Mouse (Mus musculus): Measurements from ENCODE around the gene Ribc2. TPM values are rescaled to one million over a fixed set of nuclear protein-coding genes. Genes with fewer than 3 reads are reported as not detected.

Gene Ribc2
- not detected in 2 replicates for polyA plus RNA-seq (2012; rRNA removed; ENCODE audit: low replicate concordance)

GRCm38 (mm10) chr15:85131275-85132192, at the start of gene Ribc2, which contains the start of gene Smc1b:
TSS of gene Ribc2 (plus strand) at chr15:85132078.
TSS of gene Smc1b (minus strand) at chr15:85131964.

Other genes starting within 250 kb of the Ribc2 start
- 0.22 and 0.50 TPM in 2 replicates for gene Gm29666, start 212.0 kb upstream of the Ribc2 start, polyA plus RNA-seq (2012; rRNA removed; ENCODE audit: low replicate concordance)
- gene Nup50, start 208.7 kb upstream of the Ribc2 start, polyA plus RNA-seq (2012; rRNA removed; ENCODE audit: low replicate concordance): 6.8 TPM in 2 replicates
- gene 5031439G07Rik, start 143.5 kb upstream of the Ribc2 start, polyA plus RNA-seq (2012; rRNA removed; ENCODE audit: low replicate concordance): 33.1 and 34.4 TPM in 2 replicates
- 11.5 and 25.0 TPM in 2 replicates for gene Upk3a, start 114.9 kb upstream of the Ribc2 start, polyA plus RNA-seq (2012; rRNA removed; ENCODE audit: low replicate concordance)
- gene Fam118a, start 103.1 kb upstream of the Ribc2 start, polyA plus RNA-seq (2012; rRNA removed; ENCODE audit: low replicate concordance): 7.5 and 9.8 TPM in 2 replicates
- not detected in 2 replicates for gene Smc1b, start 114 bp upstream of the Ribc2 start, polyA plus RNA-seq (2012; rRNA removed; ENCODE audit: low replicate concordance)
- gene Fbln1, start 73.9 kb downstream of the Ribc2 start, polyA plus RNA-seq (2012; rRNA removed; ENCODE audit: low replicate concordance): 68.0 and 82.3 TPM in 2 replicates
- gene Atxn10, start 204.2 kb downstream of the Ribc2 start, polyA plus RNA-seq (2012; rRNA removed; ENCODE audit: low replicate concordance): 85.8 and 137 TPM in 2 replicates

Measured in mammary gland, adult 2 months (tissue).